Mouse (Mus musculus) hindbrain, postnatal 0 days (tissue): ENCODE data around the gene Bivm. TPM values are rescaled to one million over a fixed set of nuclear protein-coding genes. Genes with fewer than 3 reads are reported as not detected.

Experiments
- ATAC-seq: fragments of 200-750 bp; cut with Nextera tagmentation; 2 replicates; pipeline ENCODE4 v1.8.0; 2017; ENCODE audit warnings: mild to moderate bottlenecking, moderate TSS enrichment, moderate library complexity
- DNase-seq: peaks from one replicate; pipeline ENCODE4 v3.0.0-alpha.2; 2015; ENCODE audit warnings: low spot score
- H3K27ac ChIP-seq: fragments of 300-500 bp; sonication (generic); 2 replicates; pipeline ENCODE4 v1.5.1; 2014; ENCODE audit warnings: mild to moderate bottlenecking
- H3K27me3 ChIP-seq: fragments of 300-500 bp; sonication (generic); 2 replicates; pipeline ENCODE4 v1.6.1; 2014; ENCODE audit warnings: low read length, mixed read lengths; ENCODE audit not compliant: insufficient read depth
- H3K36me3 ChIP-seq: fragments of 300-500 bp; sonication (generic); 2 replicates; pipeline ENCODE4 v1.6.1; 2014; ENCODE audit warnings: low read length, mixed read lengths; ENCODE audit not compliant: insufficient read depth
- H3K4me1 ChIP-seq: fragments of 300-500 bp; sonication (generic); 2 replicates; pipeline ENCODE4 v1.6.1; 2014; ENCODE audit warnings: antibody characterized with exemption, low read length, mixed read lengths; ENCODE audit not compliant: insufficient read depth
- H3K4me2 ChIP-seq: fragments of 300-500 bp; sonication (generic); 2 replicates; pipeline ENCODE4 v1.6.1; 2014; ENCODE audit warnings: low read depth, mild to moderate bottlenecking, low read length, moderate library complexity, mixed read lengths
- H3K4me3 ChIP-seq: fragments of 300-500 bp; sonication (generic); 2 replicates; pipeline ENCODE4 v1.5.1; 2014; ENCODE audit warnings: low read length
- H3K9ac ChIP-seq: fragments of 300-500 bp; sonication (generic); replicated peaks from 2 replicates; pipeline ENCODE4 v1.6.1; 2014; ENCODE audit warnings: mild to moderate bottlenecking, low read length, moderate library complexity, mixed read lengths
- H3K9me3 ChIP-seq: fragments of 300-500 bp; sonication (generic); 2 replicates; pipeline ENCODE4 v1.6.1; 2016; ENCODE audit warnings: low read length, mixed read lengths
- CTCF ChIP-seq: IDR thresholded peaks from 2 replicates; pipeline ENCODE4 v1.5.1; 2016; ENCODE audit warnings: antibody characterized with exemption, control low read depth, low read depth
- WGBS: fragments of 180-500 bp; shearing (Covaris S2); extraction: QIAGEN DNeasy Blood & Tissue Kit; methylation state at CpG from one replicate; pipeline ENCODE4 v1.1.7; 2014; 5-methylcytosine and 5-hydroxymethylcytosine counted together
- polyA plus RNA-seq: library from polyadenylated mRNA; unstranded; fragments of >200 nt; fragmentation: Nextera tagmentation; extraction: Ambion mirVana; gene quantifications from 2 replicates; pipeline ENCODE4 v1.2.1, GENCODE M21; 2015
- total RNA-seq: library from RNA; depleted of rRNA; stranded (reverse); fragments of >200 nt; gene quantifications from 2 replicates; pipeline ENCODE4 v1.2.3, GENCODE M21; 2014; rRNA removed

Gene Bivm
- total and polyA plus RNA-seq, 2 experiments from 2014 or later: 21.3 to 28.0 TPM

DNA sequence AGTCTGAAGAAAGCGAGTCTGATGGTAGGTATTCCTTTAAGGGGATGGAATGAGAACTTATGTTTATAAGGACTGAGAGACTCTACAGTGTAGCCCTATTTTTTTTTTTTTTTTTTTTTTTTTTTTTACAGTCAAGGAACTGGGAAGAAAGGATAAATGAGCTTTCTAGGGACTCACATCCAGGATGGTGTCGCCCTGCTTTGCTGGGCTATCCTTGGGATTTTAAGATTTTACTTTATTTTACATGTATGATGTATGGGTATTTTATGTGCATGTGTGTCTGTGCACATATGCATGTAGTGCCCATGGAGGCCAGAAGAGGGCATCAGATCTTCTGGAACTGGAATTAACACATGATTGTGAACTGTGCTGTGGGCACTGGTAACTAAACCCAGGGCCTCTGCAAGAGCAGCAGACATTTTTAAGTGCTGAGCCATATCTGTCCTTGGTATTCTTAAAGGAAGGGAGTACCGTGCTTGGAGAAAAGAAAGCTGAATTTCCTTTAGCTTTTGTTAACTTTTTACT lies 49.2 kb downstream of the Bivm start:
- Histone ChIP-seq H3K4me2 (no peak overlapping the region), H3K9ac (no peak overlapping the region), H3K9me3 (no peaks in the 10 kb centered on the region), H3K36me3 (peaks cover 41% of the 10 kb centered on the region), H3K27ac (no peak overlapping the region), H3K4me3 (no peak overlapping the region), H3K27me3 (no peaks in the 10 kb centered on the region), H3K4me1 (no peaks in the 10 kb centered on the region)
- TF ChIP-seq CTCF: peak; percentile 24
- DNase-seq (no peak), ATAC-seq (no peak)
- WGBS: 97% methylated on average over 3 of the region's 3 CpGs

DNA sequence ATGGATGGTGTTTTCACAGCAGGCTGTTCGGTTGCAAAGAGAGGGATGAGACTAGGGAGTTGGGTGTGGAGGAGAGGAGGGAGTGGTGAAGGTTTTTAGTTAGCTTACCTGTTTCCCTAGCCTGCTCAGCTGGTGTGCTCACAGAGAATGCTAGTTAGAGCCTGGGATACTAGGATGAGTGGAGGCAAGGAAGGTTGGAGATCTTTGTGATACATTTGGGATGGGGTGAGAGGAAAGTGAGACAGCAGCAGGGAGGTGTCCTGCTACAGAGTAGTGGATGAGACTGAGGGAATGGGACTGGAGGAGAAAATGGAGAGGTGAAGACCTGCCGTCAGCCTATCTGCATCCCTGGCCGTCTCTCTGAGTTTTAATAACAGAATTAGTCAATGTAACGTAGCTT lies 53.9 kb downstream of the Bivm start:
- no peak for ATAC-seq
- WGBS: 95% methylated on average over 4 of the region's 4 CpGs
- H3K36me3 ChIP-seq: peaks cover 45% of the 10 kb centered on the region

DNA sequence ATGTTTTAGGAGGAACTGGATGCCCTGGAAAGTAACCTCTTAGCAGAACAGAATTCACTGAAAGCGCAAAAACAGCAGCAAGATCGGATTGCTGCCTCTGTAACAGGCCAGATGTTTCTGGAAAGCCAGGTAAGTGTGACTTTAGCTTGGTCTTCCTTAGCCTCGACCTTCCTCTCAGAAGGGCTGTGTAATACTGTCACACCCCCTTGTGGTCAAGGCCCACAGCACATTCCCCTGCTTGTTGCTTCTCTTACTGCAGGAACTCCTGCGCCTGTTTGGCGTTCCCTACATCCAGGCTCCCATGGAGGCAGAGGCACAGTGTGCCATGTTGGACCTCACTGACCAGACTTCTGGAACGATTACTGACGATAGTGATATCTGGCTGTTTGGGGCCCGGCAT lies 55.1 kb downstream of the Bivm start:
- H3K27ac ChIP-seq: no peak overlapping the region
- no peak overlapping the region for H3K9ac ChIP-seq
- TF ChIP-seq CTCF: peak; percentile 37; the same call in 1 of the 2 replicates
- no peak for DNase-seq
- no peaks in the 10 kb centered on the region for H3K9me3 ChIP-seq
- ATAC-seq: no peak
- H3K36me3 ChIP-seq: peaks cover 43% of the 10 kb centered on the region
- H3K4me1 ChIP-seq: no peaks in the 10 kb centered on the region
- no peak overlapping the region for H3K4me3 ChIP-seq
- no peaks in the 10 kb centered on the region for H3K27me3 ChIP-seq
- 91% methylated on average over 8 of the region's 8 CpGs for WGBS
- H3K4me2 ChIP-seq: no peak overlapping the region

More for the DNA sequence above, 53.9 kb downstream of the Bivm start:
- no peaks in the 10 kb centered on the region for H3K4me1 ChIP-seq
- no peak overlapping the region for H3K9ac ChIP-seq
- H3K9me3 ChIP-seq: no peaks in the 10 kb centered on the region
- TF ChIP-seq CTCF: no peak
- H3K27ac ChIP-seq: no peak overlapping the region
- no peak for DNase-seq
- H3K27me3 ChIP-seq: no peaks in the 10 kb centered on the region
- H3K4me2 ChIP-seq: no peak overlapping the region
- no peak overlapping the region for H3K4me3 ChIP-seq

DNA sequence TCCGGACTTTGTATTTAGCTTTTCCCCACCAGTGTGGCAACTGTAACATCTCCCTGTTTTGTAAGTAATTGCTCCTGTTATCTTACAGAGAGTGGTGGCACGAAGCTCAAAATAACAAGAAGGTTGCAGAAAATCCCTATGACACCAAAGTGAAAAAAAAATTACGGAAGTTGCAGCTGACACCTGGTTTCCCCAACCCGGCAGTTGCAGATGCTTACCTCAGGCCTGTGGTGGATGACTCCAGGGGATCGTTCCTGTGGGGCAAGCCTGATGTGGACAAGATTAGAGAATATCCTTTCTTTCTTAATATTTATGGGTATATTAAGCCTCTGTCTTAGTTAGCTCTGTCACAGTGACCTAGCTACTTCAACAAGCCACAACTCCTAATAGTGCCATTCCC lies 59.3 kb downstream of the Bivm start:
- TF ChIP-seq CTCF: no peak
- no peak overlapping the region for H3K4me2 ChIP-seq
- no peak for DNase-seq
- H3K27me3 ChIP-seq: no peaks in the 10 kb centered on the region
- H3K27ac ChIP-seq: no peak overlapping the region
- no peaks in the 10 kb centered on the region for H3K9me3 ChIP-seq
- no peak overlapping the region for H3K9ac ChIP-seq
- 93% methylated on average over 5 of the region's 5 CpGs for WGBS
- H3K4me1 ChIP-seq: no peaks in the 10 kb centered on the region
- ATAC-seq: no peak
- H3K4me3 ChIP-seq: no peak overlapping the region
- H3K36me3 ChIP-seq: peaks cover 37% of the 10 kb centered on the region

DNA sequence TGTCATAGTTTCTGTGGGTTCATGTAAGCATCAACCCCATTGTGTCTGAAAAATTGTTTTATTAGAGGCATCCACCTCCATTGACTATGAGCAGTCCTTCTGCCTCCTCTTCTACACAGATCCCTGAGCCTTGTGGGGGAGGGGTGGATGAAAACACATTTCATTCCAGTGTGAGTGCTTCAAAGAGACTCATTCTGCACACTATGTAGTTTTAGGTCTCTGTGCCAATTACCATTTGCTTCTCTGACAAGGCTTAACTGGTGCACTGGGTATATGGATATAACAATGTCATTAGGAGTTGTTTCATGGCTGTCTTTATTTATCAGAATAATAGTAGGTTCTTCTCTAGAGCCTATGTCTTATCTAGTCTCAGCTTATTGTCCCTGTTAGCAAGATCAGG lies 67.6 kb downstream of the Bivm start:
- TF ChIP-seq CTCF: no peak
- DNase-seq (peak; percentile 24), ATAC-seq (no peak)
- Histone ChIP-seq H3K9ac (no peak overlapping the region), H3K9me3 (no peaks in the 10 kb centered on the region), H3K27ac (no peak overlapping the region), H3K36me3 (peaks cover 6% of the 10 kb centered on the region; the same call in 1 of the 2 replicates), H3K4me3 (no peak overlapping the region), H3K4me1 (no peaks in the 10 kb centered on the region), H3K27me3 (no peaks in the 10 kb centered on the region), H3K4me2 (no peak overlapping the region)

Other genes with a start within 250 kb of the Bivm start
- 26.4 and 28.5 TPM in 2 replicates for gene Tpp2, start 185.3 kb upstream of the Bivm start, total RNA-seq
- gene Tpp2, start 185.3 kb upstream of the Bivm start, polyA plus RNA-seq: 46.2 and 49.8 TPM in 2 replicates
- gene Mettl21c, start 98.9 kb upstream of the Bivm start, total RNA-seq: 0.21 and 0.86 TPM in 2 replicates
- gene Mettl21c, start 98.9 kb upstream of the Bivm start, polyA plus RNA-seq: 1.5 and 1.8 TPM in 2 replicates
- gene Gm8251, start 57.0 kb upstream of the Bivm start, total RNA-seq: 0.04 TPM in 1 of 2 replicates, not detected in the other
- gene Gm8251, start 57.0 kb upstream of the Bivm start, polyA plus RNA-seq: 0.03 and 0.05 TPM in 2 replicates
- gene Tex30, start 16.5 kb upstream of the Bivm start, total RNA-seq: 10.6 and 14.2 TPM in 2 replicates
- gene Tex30, start 16.5 kb upstream of the Bivm start, polyA plus RNA-seq: 44.0 and 47.5 TPM in 2 replicates
- gene Kdelc1, start 149 bp upstream of the Bivm start, total RNA-seq: 7.4 and 8.4 TPM in 2 replicates
- gene Kdelc1, start 149 bp upstream of the Bivm start, polyA plus RNA-seq: 15.9 and 17.4 TPM in 2 replicates
- gene Ercc5, start 28.8 kb downstream of the Bivm start, total RNA-seq: 13.0 and 14.2 TPM in 2 replicates
- gene Ercc5, start 28.8 kb downstream of the Bivm start, polyA plus RNA-seq: 19.8 and 21.0 TPM in 2 replicates
- gene Mettl21e, start 100.0 kb downstream of the Bivm start, total RNA-seq: not detected in 2 replicates
- not detected in 2 replicates for gene Mettl21e, start 100.0 kb downstream of the Bivm start, polyA plus RNA-seq